Mouse (Mus musculus) forebrain, embryonic 12.5 days (tissue): ENCODE results near the gene Cabp1. TPM values are rescaled to one million over a fixed set of nuclear protein-coding genes. Genes with fewer than 3 reads are reported as not detected.

ENCODE experiments used
- ATAC-seq: fragments of 200-750 bp; cut with Nextera tagmentation; 2 replicates; pipeline ENCODE4 v1.8.0; 2017; ENCODE audit warnings: moderate TSS enrichment; ENCODE audit not compliant: low FRiP score
- H3K27ac ChIP-seq: fragments of 300-500 bp; sonication (generic); 2 replicates; pipeline ENCODE4 v1.5.1; 2016; ENCODE audit warnings: mild to moderate bottlenecking
- H3K27me3 ChIP-seq: fragments of 300-500 bp; sonication (generic); 2 replicates; pipeline ENCODE4 v1.6.1; 2016; ENCODE audit warnings: mild to moderate bottlenecking
- H3K36me3 ChIP-seq: fragments of 300-500 bp; sonication (generic); replicated peaks from 2 replicates; pipeline ENCODE4 v1.6.1; 2016; ENCODE audit warnings: mild to moderate bottlenecking
- H3K4me1 ChIP-seq: fragments of 300-500 bp; sonication (generic); 2 replicates; pipeline ENCODE4 v1.6.1; 2016
- H3K4me2 ChIP-seq: fragments of 300-500 bp; sonication (generic); 2 replicates; pipeline ENCODE4 v1.6.1; 2016; ENCODE audit warnings: mild to moderate bottlenecking, moderate library complexity
- H3K4me3 ChIP-seq: fragments of 300-500 bp; sonication (generic); replicated peaks from 2 replicates; pipeline ENCODE4 v1.5.1; 2016; ENCODE audit warnings: mild to moderate bottlenecking
- H3K9ac ChIP-seq: fragments of 300-500 bp; sonication (generic); 2 replicates; pipeline ENCODE4 v1.6.1; 2016; ENCODE audit warnings: mild to moderate bottlenecking
- H3K9me3 ChIP-seq: fragments of 300-500 bp; sonication (generic); 2 replicates; pipeline ENCODE4 v1.6.1; 2016
- WGBS: fragments of 180-500 bp; shearing (Covaris S2); methylation state at CpG from one replicate; pipeline ENCODE4 v1.1.7; 2016; 5-methylcytosine and 5-hydroxymethylcytosine counted together
- polyA plus RNA-seq: library from polyadenylated mRNA; unstranded; fragments of >200 nt; fragmentation: Nextera tagmentation; extraction: Ambion mirVana; gene quantifications from 2 replicates; pipeline ENCODE4 v1.2.1, GENCODE M21; 2016

The Cabp1 gene
- polyA plus RNA-seq, 1 experiment from 2014 or later = 6.1 TPM

DNA sequence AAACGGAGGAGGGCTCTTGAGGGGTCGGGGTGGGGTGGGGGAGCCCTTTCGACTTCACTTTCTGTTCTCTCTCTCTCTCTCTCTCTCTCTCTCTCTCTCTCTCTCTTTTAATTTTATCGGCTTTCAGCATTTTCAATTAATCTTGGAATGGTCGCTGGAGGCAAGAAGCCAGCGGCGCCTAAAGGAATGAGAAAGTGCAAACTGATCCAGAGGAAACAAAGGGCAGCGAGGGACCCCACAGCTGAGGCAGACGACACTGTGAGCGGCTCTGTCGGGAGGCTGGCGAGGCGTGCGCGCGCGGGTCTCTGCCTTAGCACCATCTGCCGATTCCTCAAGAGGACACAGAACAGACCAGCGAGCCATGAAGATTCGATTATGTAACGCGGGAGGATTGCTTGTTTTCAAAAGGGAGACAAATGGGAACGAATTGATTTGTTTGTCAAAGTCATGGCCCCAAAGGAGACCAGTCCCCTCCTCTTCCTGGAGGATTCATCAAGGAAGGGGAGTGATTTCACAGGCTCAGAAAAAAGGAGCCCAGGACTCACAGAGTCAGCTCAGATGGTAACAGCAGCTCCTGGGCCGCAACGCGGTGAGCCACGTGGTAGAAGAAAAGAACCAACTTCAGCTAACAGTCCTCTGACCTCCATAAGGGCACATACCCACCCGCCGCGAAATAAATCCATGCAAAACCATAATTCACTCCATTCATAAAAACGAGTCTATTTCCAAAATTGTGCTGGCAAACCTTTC, 10.6 kb upstream of the Cabp1 start:
- H3K27ac ChIP-seq = peak overlapping the region; percentile 71; the same call in 1 of the 2 replicates
- peak overlapping the region; percentile 51 for H3K4me2 ChIP-seq
- ATAC-seq = peak; percentile 91
- no peaks in the 10 kb centered on the region for H3K36me3 ChIP-seq
- no peaks in the 10 kb centered on the region for H3K9me3 ChIP-seq
- peaks cover 25% of the 10 kb centered on the region for H3K4me1 ChIP-seq
- peak overlapping the region; percentile 48 for H3K9ac ChIP-seq
- peaks cover 8% of the 10 kb centered on the region for H3K27me3 ChIP-seq
- 5% methylated on average over 31 of the region's 31 CpGs for WGBS
- H3K4me3 ChIP-seq = peak overlapping the region; percentile 11

GRCm38 (mm10) chr5:115203735-115204561, 9.8 kb upstream of the Cabp1 start:
- Histone ChIP-seq H3K27me3 (peaks cover 8% of the 10 kb centered on the region), H3K4me3 (peak overlapping the region; percentile 11), H3K36me3 (no peaks in the 10 kb centered on the region), H3K9me3 (no peaks in the 10 kb centered on the region), H3K27ac (peak overlapping the region; percentile 71; the same call in 1 of the 2 replicates), H3K4me2 (peak overlapping the region; percentile 51), H3K4me1 (peaks cover 25% of the 10 kb centered on the region), H3K9ac (peak overlapping the region; percentile 48)
- 12% methylated on average over 23 of the region's 23 CpGs for WGBS
- peak; percentile 57 for ATAC-seq

DNA sequence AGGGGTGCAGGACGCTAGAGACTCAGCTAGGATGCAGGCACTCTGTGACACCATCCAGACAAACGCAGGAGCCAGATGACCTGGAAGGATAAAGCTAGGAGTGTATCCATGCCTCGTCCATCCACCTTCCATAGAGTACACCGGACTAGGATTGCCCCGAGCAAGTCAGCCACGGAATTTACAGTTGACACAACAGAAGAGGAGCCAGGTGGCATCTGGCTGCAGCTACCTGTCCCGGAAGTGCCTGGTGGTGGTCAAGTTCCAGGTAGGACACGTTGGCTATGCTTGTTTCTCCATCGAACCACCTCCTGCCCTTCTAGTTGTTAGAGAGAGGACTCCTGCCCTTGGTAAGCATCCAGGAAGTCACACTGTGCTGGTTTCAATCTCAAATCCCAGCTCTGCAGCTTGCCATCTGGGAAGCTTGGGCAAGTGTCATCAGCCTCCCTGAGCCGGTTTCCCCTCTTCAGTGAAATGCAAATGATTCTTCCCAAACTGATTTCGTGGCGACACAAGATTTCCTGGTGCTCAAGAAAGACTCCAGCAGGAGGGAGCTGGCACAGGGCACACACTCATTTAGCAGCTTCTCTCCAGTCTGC, 543 bp upstream of the Cabp1 start:
- peak; percentile 33 for ATAC-seq
- H3K27ac ChIP-seq = no peak overlapping the region
- peaks cover 29% of the 10 kb centered on the region for H3K4me1 ChIP-seq
- no peak overlapping the region for H3K9ac ChIP-seq
- H3K36me3 ChIP-seq = no peaks in the 10 kb centered on the region
- H3K27me3 ChIP-seq = peaks cover 69% of the 10 kb centered on the region
- peak overlapping the region; percentile 71 for H3K4me3 ChIP-seq
- no peaks in the 10 kb centered on the region for H3K9me3 ChIP-seq
- peak overlapping the region; percentile 100 for H3K4me2 ChIP-seq
- WGBS = 4% methylated on average over 12 of the region's 12 CpGs

DNA sequence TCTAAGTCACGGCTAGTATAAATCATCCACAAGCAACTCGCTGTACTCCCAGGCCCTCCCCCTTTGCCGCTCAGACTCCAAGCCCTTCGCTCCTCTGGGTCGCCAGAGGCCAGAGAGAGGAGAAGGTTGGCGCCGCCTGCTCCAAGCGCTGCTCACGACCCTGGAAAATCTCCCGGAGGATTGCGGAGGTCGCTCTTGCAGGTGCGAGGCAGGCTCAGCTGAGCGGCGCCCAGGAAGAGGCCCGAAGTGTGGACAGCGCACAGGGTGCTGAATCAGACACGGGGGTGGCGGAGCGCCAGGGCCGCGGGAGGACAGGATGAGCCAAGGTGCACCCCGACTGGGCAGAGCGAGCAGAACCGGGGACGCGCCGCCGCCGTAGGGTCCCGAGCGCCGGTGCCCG, 955 bp downstream of the Cabp1 start:
- H3K9ac ChIP-seq = peak overlapping the region; percentile 80
- H3K4me1 ChIP-seq = peaks cover 29% of the 10 kb centered on the region
- ATAC-seq = peak; percentile 36; the same call in 1 of the 2 replicates
- H3K27me3 ChIP-seq = peaks cover 80% of the 10 kb centered on the region
- 0% methylated on average over 34 of the region's 34 CpGs for WGBS
- H3K4me2 ChIP-seq = peak overlapping the region; percentile 100
- no peak overlapping the region for H3K27ac ChIP-seq
- H3K36me3 ChIP-seq = no peaks in the 10 kb centered on the region
- H3K4me3 ChIP-seq = peak overlapping the region; percentile 71
- no peaks in the 10 kb centered on the region for H3K9me3 ChIP-seq

DNA sequence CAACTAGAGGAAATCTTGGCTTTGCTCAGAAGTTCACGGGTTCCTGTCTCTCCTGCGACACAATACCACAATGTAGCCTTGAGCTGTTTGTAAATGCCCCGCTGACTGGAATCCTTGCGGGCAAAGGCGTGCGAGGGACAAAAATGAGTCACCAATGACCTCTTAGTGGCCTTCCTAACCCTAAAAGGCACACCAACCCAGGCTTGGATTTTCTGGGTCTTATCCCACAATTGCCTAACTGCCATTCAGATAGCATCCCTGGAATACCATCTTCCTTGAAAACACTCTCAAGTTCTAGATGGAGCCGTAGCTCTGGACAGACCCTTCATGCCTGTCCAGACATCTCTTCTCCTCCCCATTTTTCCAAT, 1.4 kb downstream of the Cabp1 start:
- Histone ChIP-seq H3K9ac (no peak overlapping the region; the same call in 1 of the 2 replicates), H3K4me3 (peak overlapping the region; percentile 71), H3K27me3 (peaks cover 80% of the 10 kb centered on the region), H3K4me1 (peaks cover 30% of the 10 kb centered on the region), H3K4me2 (peak overlapping the region; percentile 100), H3K9me3 (no peaks in the 10 kb centered on the region), H3K36me3 (no peaks in the 10 kb centered on the region), H3K27ac (no peak overlapping the region)
- no peak for ATAC-seq
- WGBS = 12% methylated on average over 7 of the region's 7 CpGs

GRCm38 (mm10) chr5:115191880-115192827, 2.0 kb downstream of the Cabp1 start:
- WGBS = 8% methylated on average over 29 of the region's 29 CpGs
- H3K27ac ChIP-seq = no peak overlapping the region

DNA sequence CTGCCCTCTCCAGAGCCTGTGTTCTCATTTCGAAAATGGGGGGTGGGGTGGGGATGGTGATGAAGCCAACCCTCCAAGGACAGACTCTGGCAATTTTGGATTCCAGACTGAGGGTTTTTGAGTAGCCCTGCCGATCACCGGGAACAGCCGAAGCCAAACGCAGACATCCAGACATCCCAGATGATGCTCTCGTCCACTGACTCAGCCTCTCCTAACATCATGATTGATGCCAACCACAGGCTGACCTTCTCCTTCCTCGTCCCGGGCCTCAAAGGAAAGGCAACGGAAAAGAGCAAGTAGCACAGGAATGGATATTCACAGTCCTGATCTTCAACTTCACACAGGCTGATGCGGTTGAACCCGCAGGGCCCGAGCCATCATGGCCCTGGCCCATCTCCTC, 4.1 kb downstream of the Cabp1 start:
- no peak overlapping the region for H3K9ac ChIP-seq
- H3K4me2 ChIP-seq = no peak overlapping the region
- peaks cover 83% of the 10 kb centered on the region for H3K27me3 ChIP-seq
- 83% methylated on average over 12 of the region's 12 CpGs for WGBS
- no peak for ATAC-seq
- peaks cover 48% of the 10 kb centered on the region for H3K4me1 ChIP-seq
- H3K4me3 ChIP-seq = no peak overlapping the region
- H3K27ac ChIP-seq = no peak overlapping the region
- H3K36me3 ChIP-seq = no peaks in the 10 kb centered on the region
- H3K9me3 ChIP-seq = no peaks in the 10 kb centered on the region

More at GRCm38 (mm10) chr5:115191880-115192827, 2.0 kb downstream of the Cabp1 start:
- H3K9ac ChIP-seq = peak overlapping the region; percentile 40; the same call in 1 of the 2 replicates
- no peaks in the 10 kb centered on the region for H3K36me3 ChIP-seq
- peaks cover 36% of the 10 kb centered on the region for H3K4me1 ChIP-seq
- H3K27me3 ChIP-seq = peaks cover 76% of the 10 kb centered on the region
- H3K9me3 ChIP-seq = no peaks in the 10 kb centered on the region
- no peak for ATAC-seq
- H3K4me2 ChIP-seq = peak overlapping the region; percentile 100
- H3K4me3 ChIP-seq = peak overlapping the region; percentile 71

GRCm38 (mm10) chr5:115188824-115189223, 5.4 kb downstream of the Cabp1 start:
- ATAC-seq = no peak
- no peak overlapping the region for H3K4me2 ChIP-seq
- peaks cover 51% of the 10 kb centered on the region for H3K4me1 ChIP-seq
- H3K9me3 ChIP-seq = no peaks in the 10 kb centered on the region
- no peak overlapping the region for H3K27ac ChIP-seq
- WGBS = 53% methylated on average over 5 of the region's 5 CpGs
- H3K27me3 ChIP-seq = peaks cover 76% of the 10 kb centered on the region
- H3K4me3 ChIP-seq = no peak overlapping the region
- no peaks in the 10 kb centered on the region for H3K36me3 ChIP-seq
- no peak overlapping the region for H3K9ac ChIP-seq

- peak; percentile 75 for ATAC-seq
Measured at GRCm38 (mm10) chr5:115187188-115188131, 6.7 kb downstream of the Cabp1 start.

GRCm38 (mm10) chr5:115186371-115187073, 7.7 kb downstream of the Cabp1 start:
- Histone ChIP-seq H3K4me2 (peak overlapping the region; percentile 21), H3K4me1 (peaks cover 33% of the 10 kb centered on the region), H3K36me3 (no peaks in the 10 kb centered on the region), H3K27ac (peak overlapping the region; percentile 68), H3K27me3 (peaks cover 55% of the 10 kb centered on the region), H3K4me3 (no peak overlapping the region), H3K9me3 (no peaks in the 10 kb centered on the region), H3K9ac (no peak overlapping the region)
- ATAC-seq = peak; percentile 60; the same call in 1 of the 2 replicates
- WGBS = 45% methylated on average over 17 of the region's 17 CpGs

More at GRCm38 (mm10) chr5:115187188-115188131, 6.7 kb downstream of the Cabp1 start:
- Histone ChIP-seq H3K27ac (peak overlapping the region; percentile 54), H3K36me3 (no peaks in the 10 kb centered on the region), H3K4me2 (peak overlapping the region; percentile 21), H3K27me3 (peaks cover 64% of the 10 kb centered on the region), H3K4me1 (peaks cover 37% of the 10 kb centered on the region), H3K9ac (no peak overlapping the region), H3K9me3 (no peaks in the 10 kb centered on the region), H3K4me3 (no peak overlapping the region)
- WGBS = 17% methylated on average over 26 of the region's 26 CpGs
